Mouse (Mus musculus): ENCODE measurements around the gene Plekhh2. TPM values are rescaled to one million over a fixed set of nuclear protein-coding genes. Genes with fewer than 3 reads are reported as not detected.

The Plekhh2 gene
- polyA plus RNA-seq, 1 experiment from 2014 or later: 0.89 TPM

GRCm38 (mm10) chr17:84520057-84520456 lies 8.4 kb downstream of the Plekhh2 start:
- H3K9me3 ChIP-seq (replicated peaks): no peaks in the 10 kb centered on the region

GRCm38 (mm10) chr17:84529356-84529755 lies 17.7 kb downstream of the Plekhh2 start:
- WGBS: 83% methylated on average over 4 of the region's 4 CpGs
- Histone ChIP-seq H3K27ac (no peak overlapping the region), H3K4me3 (no peak overlapping the region), H3K4me2 (no peak overlapping the region), H3K9me3 (replicated peaks) (no peaks in the 10 kb centered on the region), H3K27me3 (no peaks in the 10 kb centered on the region), H3K36me3 (ENCODE audit: poor library complexity, severe bottlenecking) (no peaks in the 10 kb centered on the region), H3K4me1 (peaks cover 8% of the 10 kb centered on the region; the same call in 1 of the 2 replicates), H3K9ac (no peak overlapping the region)
- ATAC-seq: no peak

More at GRCm38 (mm10) chr17:84520057-84520456, 8.4 kb downstream of the Plekhh2 start:
- no peak overlapping the region for H3K4me2 ChIP-seq
- no peak overlapping the region for H3K9ac ChIP-seq
- no peaks in the 10 kb centered on the region for H3K36me3 ChIP-seq (ENCODE audit: poor library complexity, severe bottlenecking)
- H3K4me3 ChIP-seq: no peak overlapping the region
- H3K27me3 ChIP-seq: no peaks in the 10 kb centered on the region
- no peaks in the 10 kb centered on the region for H3K4me1 ChIP-seq
- no peak for ATAC-seq
- no peak overlapping the region for H3K27ac ChIP-seq

- Histone ChIP-seq H3K4me2 (no peak overlapping the region), H3K4me3 (no peak overlapping the region), H3K9ac (no peak overlapping the region), H3K36me3 (ENCODE audit: poor library complexity, severe bottlenecking) (no peaks in the 10 kb centered on the region), H3K27me3 (no peaks in the 10 kb centered on the region), H3K9me3 (replicated peaks) (no peaks in the 10 kb centered on the region), H3K27ac (no peak overlapping the region), H3K4me1 (peaks cover 8% of the 10 kb centered on the region; the same call in 1 of the 2 replicates)
- 56% methylated on average over 3 of the region's 3 CpGs for WGBS
- ATAC-seq: no peak
Measured at GRCm38 (mm10) chr17:84530202-84530796, 18.6 kb downstream of the Plekhh2 start.

GRCm38 (mm10) chr17:84532909-84533499 lies 21.3 kb downstream of the Plekhh2 start:
- WGBS: 67% methylated on average over 8 of the region's 8 CpGs
- Histone ChIP-seq H3K4me3 (no peak overlapping the region), H3K4me2 (no peak overlapping the region), H3K27me3 (no peaks in the 10 kb centered on the region), H3K4me1 (peaks cover 8% of the 10 kb centered on the region; the same call in 1 of the 2 replicates), H3K27ac (no peak overlapping the region), H3K9me3 (replicated peaks) (no peaks in the 10 kb centered on the region; the same call in 1 of the 2 replicates), H3K36me3 (ENCODE audit: poor library complexity, severe bottlenecking) (no peaks in the 10 kb centered on the region), H3K9ac (no peak overlapping the region)
- ATAC-seq: no peak

- Histone ChIP-seq H3K27ac (no peak overlapping the region), H3K4me2 (no peak overlapping the region), H3K9me3 (replicated peaks) (no peaks in the 10 kb centered on the region; the same call in 1 of the 2 replicates), H3K27me3 (no peaks in the 10 kb centered on the region), H3K9ac (no peak overlapping the region), H3K4me1 (peaks cover 8% of the 10 kb centered on the region; the same call in 1 of the 2 replicates), H3K36me3 (ENCODE audit: poor library complexity, severe bottlenecking) (no peaks in the 10 kb centered on the region), H3K4me3 (no peak overlapping the region)
- no peak for ATAC-seq
- 93% methylated on average over 4 of the region's 4 CpGs for WGBS
Measured at GRCm38 (mm10) chr17:84533841-84534240, 22.1 kb downstream of the Plekhh2 start.

GRCm38 (mm10) chr17:84534632-84535031 lies 22.9 kb downstream of the Plekhh2 start:
- no peak overlapping the region for H3K27ac ChIP-seq
- H3K4me1 ChIP-seq: peaks cover 8% of the 10 kb centered on the region; the same call in 1 of the 2 replicates
- 91% methylated on average over 2 of the region's 2 CpGs for WGBS
- H3K27me3 ChIP-seq: no peaks in the 10 kb centered on the region
- no peak overlapping the region for H3K9ac ChIP-seq
- H3K4me3 ChIP-seq: no peak overlapping the region
- H3K9me3 ChIP-seq (replicated peaks): no peaks in the 10 kb centered on the region; the same call in 1 of the 2 replicates
- no peak overlapping the region for H3K4me2 ChIP-seq
- ATAC-seq: no peak
- H3K36me3 ChIP-seq (ENCODE audit: poor library complexity, severe bottlenecking): no peaks in the 10 kb centered on the region

- no peaks in the 10 kb centered on the region; the same call in 1 of the 2 replicates for H3K9me3 ChIP-seq (replicated peaks)
- ATAC-seq: no peak
- WGBS: 55% methylated on average over 4 of the region's 4 CpGs
- H3K4me2 ChIP-seq: no peak overlapping the region
- no peak overlapping the region for H3K9ac ChIP-seq
- H3K27me3 ChIP-seq: no peaks in the 10 kb centered on the region
- no peaks in the 10 kb centered on the region for H3K36me3 ChIP-seq (ENCODE audit: poor library complexity, severe bottlenecking)
- H3K4me1 ChIP-seq: peaks cover 8% of the 10 kb centered on the region; the same call in 1 of the 2 replicates
- H3K27ac ChIP-seq: no peak overlapping the region
- no peak overlapping the region for H3K4me3 ChIP-seq
Measured at GRCm38 (mm10) chr17:84535226-84535625, 23.5 kb downstream of the Plekhh2 start.

- no peak for ATAC-seq
- peaks cover 8% of the 10 kb centered on the region; the same call in 1 of the 2 replicates for H3K4me1 ChIP-seq
- no peaks in the 10 kb centered on the region; the same call in 1 of the 2 replicates for H3K9me3 ChIP-seq (replicated peaks)
- H3K4me2 ChIP-seq: no peak overlapping the region
- no peak overlapping the region for H3K4me3 ChIP-seq
- WGBS: 96% methylated on average over 6 of the region's 6 CpGs
- H3K36me3 ChIP-seq (ENCODE audit: poor library complexity, severe bottlenecking): no peaks in the 10 kb centered on the region
- no peak overlapping the region for H3K9ac ChIP-seq
- H3K27ac ChIP-seq: no peak overlapping the region
- no peaks in the 10 kb centered on the region for H3K27me3 ChIP-seq
Measured at GRCm38 (mm10) chr17:84537301-84537700, 25.6 kb downstream of the Plekhh2 start.

- H3K27ac ChIP-seq: no peak overlapping the region
- H3K4me3 ChIP-seq: no peak overlapping the region
- WGBS: 82% methylated on average over 3 of the region's 3 CpGs
- peaks cover 3% of the 10 kb centered on the region; the same call in 1 of the 2 replicates for H3K4me1 ChIP-seq
- no peak for ATAC-seq
- no peaks in the 10 kb centered on the region; the same call in 1 of the 2 replicates for H3K9me3 ChIP-seq (replicated peaks)
- no peak overlapping the region for H3K4me2 ChIP-seq
- no peaks in the 10 kb centered on the region for H3K36me3 ChIP-seq (ENCODE audit: poor library complexity, severe bottlenecking)
- H3K27me3 ChIP-seq: no peaks in the 10 kb centered on the region
- H3K9ac ChIP-seq: no peak overlapping the region
Measured at GRCm38 (mm10) chr17:84537966-84538365, 26.3 kb downstream of the Plekhh2 start.

- Histone ChIP-seq H3K9me3 (replicated peaks) (no peaks in the 10 kb centered on the region; the same call in 1 of the 2 replicates), H3K4me1 (no peaks in the 10 kb centered on the region), H3K27me3 (no peaks in the 10 kb centered on the region), H3K36me3 (ENCODE audit: poor library complexity, severe bottlenecking) (no peaks in the 10 kb centered on the region), H3K4me3 (no peak overlapping the region), H3K27ac (no peak overlapping the region), H3K9ac (no peak overlapping the region), H3K4me2 (no peak overlapping the region)
- WGBS: 87% methylated on average over 8 of the region's 8 CpGs
- no peak for ATAC-seq
Measured at GRCm38 (mm10) chr17:84540603-84541002, 28.9 kb downstream of the Plekhh2 start.

GRCm38 (mm10) chr17:84550902-84551877 lies 39.5 kb downstream of the Plekhh2 start:
- ATAC-seq: peak; percentile 90
- Histone ChIP-seq H3K4me2 (peak overlapping the region; percentile 14; the same call in 1 of the 2 replicates), H3K27me3 (no peaks in the 10 kb centered on the region), H3K36me3 (ENCODE audit: poor library complexity, severe bottlenecking) (no peaks in the 10 kb centered on the region), H3K9me3 (replicated peaks) (no peaks in the 10 kb centered on the region), H3K4me3 (no peak overlapping the region), H3K4me1 (peaks cover 19% of the 10 kb centered on the region), H3K27ac (peak overlapping the region; percentile 51; the same call in 1 of the 2 replicates), H3K9ac (no peak overlapping the region)
- 58% methylated on average over 5 of the region's 5 CpGs for WGBS

GRCm38 (mm10) chr17:84552230-84552629 lies 40.5 kb downstream of the Plekhh2 start:
- Histone ChIP-seq H3K27me3 (no peaks in the 10 kb centered on the region), H3K9me3 (replicated peaks) (no peaks in the 10 kb centered on the region), H3K4me3 (no peak overlapping the region), H3K4me2 (no peak overlapping the region), H3K9ac (no peak overlapping the region), H3K36me3 (ENCODE audit: poor library complexity, severe bottlenecking) (no peaks in the 10 kb centered on the region), H3K4me1 (peaks cover 19% of the 10 kb centered on the region), H3K27ac (no peak overlapping the region)
- WGBS: 54% methylated on average over 5 of the region's 5 CpGs
- ATAC-seq: no peak
